Mouse (Mus musculus): ENCODE results near the gene Rab11fip3.

The Rab11fip3 gene

DNA sequence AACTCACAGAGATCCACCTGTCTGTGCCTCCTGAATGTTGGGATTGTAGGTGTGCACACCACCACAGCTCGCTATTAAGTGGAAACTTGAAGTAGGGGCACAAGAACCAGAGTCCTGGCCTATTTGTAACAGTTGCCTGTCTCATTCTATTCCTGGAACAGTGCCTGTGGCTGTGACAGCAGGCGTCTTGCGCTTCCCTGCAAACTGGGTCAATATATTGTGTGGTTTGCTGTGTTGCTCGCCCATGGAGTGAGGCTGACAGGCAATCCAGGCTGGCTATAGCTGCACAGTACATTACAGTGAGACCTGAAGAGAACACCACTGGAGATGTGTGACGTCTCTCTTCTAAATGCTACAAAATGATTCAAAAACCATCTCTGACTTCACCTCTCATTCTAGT lies 37.8 kb downstream of the Rab11fip3 start:
- no peak for DNase-seq

DNA sequence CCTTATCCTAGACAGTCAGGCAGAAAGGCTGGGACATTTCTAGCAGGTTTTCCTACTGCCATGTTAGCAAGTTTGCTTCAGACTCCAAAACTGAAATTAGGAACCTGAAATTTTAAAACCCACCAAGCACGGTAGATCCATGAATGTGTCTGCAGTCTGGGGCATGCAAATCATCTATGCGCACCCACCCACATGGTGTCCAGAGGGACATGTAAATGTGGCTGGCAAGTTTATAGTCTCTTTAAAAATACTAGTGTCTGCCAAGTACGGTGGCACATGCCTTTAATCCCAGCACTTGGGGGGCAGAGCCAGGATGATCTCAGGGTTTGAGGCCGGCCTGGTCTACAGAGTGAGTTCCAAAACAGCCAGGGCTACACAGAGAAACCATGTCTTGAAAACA lies 41.1 kb downstream of the Rab11fip3 start:
- no peak for DNase-seq

DNA sequence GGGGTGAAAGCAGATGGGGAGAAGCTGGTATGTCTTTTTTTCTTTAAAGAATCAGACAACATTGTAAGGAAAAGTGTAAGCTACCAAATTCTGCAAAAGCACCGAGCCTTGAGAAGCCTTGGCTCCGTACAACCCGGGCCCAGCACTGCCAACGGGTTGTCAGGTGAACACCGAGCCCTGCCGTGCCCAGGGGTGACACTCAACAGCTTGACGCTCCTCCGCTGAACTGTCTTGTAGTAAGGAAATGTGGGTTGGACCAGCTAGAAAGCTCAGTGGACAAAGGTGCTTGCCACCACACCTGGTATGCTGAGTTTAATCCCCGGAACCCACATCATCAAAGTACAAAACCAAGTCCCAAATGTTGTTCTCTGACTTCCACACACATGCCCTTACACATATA lies 44.7 kb downstream of the Rab11fip3 start:
- DNase-seq: peak; percentile 61

DNA sequence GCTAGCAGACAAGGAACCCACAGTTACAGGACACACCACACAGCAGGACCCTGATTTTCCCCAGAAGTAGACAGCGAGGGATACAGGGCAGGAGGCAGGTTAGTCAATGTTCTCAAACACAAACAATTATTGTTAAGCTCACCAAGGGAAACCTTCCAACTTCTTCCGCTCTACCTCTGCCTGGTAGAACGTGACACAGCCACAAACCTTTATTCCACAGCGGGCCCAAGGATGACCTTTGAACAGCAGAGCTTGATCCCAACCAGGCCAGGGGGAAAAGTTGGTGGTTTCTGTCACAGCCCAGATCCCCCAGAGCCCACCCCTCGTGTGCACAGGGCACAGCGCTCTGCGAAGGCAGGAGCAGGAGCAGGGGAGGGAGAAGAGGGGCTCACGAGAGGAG lies 45.4 kb downstream of the Rab11fip3 start:
- DNase-seq: peak; percentile 62

DNA sequence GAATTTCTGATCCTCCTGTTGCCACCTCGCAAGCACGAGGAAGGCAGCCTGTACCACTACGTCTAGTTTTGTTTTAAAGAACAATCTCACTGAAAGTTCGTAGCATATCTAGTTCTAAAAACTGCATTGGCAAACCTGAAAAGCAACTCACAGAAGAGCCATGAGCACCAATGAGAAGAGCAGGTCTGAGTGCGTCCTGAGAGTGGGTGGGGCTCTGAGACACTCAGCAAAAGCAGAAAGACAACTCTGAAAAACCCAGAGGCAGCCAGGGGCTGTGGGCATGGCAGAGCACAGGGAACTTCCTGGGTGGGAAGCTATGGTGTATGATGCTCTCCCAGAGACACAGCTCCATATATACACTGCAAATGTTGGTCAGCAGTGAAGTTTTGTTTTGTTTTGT lies 46.2 kb downstream of the Rab11fip3 start:
- no peak for DNase-seq

DNA sequence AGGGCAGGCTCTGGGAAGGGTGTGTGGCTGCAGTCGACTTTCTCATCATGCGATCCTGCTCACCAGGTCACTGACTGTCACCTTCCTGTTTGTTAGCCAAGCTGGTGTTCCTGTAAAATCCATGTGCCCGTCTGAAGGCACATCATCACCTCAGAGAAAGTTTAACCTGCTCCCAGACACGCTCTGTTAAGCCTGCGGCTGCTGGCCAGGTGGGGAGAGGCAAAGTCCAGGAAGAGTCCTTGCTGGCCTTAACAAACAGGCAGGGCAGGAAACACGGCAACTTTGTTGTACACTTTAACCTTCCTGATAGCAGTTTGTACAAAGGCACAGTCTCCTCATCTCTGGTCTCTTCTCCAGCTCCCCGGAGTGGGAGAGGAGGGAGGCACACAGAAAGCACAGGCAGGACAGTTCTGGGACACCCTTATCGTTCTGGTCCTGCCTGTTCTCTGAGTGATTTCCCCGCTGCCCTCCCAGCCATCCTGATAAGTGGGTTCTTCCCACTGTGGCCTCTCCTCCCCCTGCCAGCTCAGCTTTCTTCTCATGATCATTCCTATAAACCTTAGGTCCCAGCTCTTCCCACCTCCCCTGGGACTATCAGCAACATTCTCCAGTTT lies 47.5 kb downstream of the Rab11fip3 start:
- DNase-seq: peak; percentile 93

DNA sequence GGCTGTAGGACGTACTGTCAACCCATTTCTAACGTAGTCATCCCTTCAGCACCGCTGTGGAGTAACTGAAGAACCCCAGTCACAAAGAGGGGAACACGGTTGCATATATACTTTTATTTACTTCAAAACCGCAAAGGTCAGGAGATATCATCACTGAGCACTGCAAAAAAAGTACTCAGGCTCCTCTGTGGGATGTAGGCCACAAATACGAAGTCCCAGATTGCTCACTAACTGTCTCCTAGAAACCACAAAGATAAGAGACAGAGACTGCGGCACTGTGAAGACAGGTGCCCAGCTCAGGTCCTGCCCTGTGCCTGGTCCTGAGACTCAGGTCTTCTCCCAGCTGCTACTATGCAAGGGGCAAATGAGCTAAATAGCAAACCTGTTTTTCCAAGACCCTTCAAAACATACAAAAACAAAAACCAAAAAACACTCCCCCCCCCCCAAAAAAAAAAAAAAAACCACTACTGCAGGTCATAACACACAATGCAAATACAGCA lies 48.5 kb downstream of the Rab11fip3 start:
- no peak for DNase-seq

DNA sequence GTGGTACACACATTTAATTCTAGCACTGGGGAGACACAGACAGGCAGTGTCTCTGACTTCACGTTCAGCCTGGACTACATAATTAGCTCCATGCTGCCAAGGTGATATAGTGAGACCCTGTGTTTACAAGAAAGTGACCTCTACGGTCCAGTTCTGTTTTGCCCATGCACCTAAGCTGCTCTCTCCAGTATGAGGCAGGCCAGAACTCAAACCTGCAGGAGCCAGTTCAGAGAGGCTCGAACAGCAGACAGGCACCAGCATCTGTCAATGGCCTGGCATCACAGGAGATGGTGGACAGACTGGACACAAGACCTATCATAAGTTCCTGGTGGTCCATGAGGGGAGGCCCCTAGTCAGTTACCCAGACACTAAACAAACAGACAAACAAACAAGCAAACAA lies 51.0 kb downstream of the Rab11fip3 start:
- DNase-seq: peak; percentile 45

DNA sequence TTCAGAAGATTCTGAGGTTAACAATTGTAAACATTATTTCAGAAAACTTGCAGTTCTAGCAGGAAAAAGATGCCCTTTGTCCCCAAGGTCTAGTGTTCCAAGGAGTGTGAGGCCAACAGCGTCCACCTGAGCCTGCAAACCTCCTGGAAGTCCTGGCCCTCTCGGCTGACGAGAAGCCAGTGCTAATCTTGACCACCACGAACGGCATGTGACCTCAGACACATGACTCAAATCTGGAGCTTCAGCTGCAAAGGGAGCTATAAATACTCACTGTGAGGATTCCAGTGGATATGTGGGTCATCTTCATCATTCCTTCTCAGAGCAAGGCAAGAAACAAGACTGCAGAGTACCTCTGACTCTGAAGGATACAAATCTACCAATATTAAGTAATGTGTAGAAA lies 51.4 kb downstream of the Rab11fip3 start:
- peak; percentile 90 for DNase-seq

DNA sequence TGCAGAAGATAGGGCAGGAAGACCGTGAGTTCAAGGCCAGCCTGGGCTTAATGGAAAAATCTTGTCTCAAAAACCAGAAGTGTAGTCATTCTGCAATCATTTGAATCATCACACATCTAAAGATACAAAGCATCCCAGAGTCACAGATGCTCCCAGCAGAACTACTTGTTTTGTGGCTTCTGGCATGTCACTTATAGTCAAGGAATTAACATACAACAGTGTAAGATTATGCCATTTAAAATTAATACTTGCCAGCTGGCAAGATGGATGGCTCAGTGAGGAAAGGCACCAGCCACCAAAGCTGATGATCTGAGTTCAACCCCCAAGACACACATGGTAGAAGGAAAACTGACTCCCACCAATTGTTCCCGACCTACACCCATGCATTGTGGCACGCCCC lies 52.3 kb downstream of the Rab11fip3 start:
- DNase-seq: no peak

DNA sequence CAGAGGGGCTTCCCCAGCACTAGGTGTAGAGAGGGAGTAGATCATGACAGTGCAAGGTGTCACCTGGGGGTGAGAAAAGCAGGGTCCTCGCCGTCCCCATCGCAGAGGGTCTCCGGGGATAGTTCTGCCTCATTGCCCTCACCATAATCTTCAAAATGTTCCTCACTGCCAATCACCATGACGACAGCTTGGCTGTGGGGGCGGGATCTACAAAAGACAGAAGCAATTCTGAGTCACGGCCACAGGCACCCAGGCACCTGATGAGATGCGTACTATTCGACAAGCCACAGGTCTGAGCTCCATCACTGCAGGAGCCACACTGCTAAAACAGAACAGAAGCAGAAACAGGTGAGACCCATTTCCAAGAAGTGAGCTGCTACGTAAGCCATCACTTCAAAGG lies 55.6 kb downstream of the Rab11fip3 start:
- DNase-seq: no peak

DNA sequence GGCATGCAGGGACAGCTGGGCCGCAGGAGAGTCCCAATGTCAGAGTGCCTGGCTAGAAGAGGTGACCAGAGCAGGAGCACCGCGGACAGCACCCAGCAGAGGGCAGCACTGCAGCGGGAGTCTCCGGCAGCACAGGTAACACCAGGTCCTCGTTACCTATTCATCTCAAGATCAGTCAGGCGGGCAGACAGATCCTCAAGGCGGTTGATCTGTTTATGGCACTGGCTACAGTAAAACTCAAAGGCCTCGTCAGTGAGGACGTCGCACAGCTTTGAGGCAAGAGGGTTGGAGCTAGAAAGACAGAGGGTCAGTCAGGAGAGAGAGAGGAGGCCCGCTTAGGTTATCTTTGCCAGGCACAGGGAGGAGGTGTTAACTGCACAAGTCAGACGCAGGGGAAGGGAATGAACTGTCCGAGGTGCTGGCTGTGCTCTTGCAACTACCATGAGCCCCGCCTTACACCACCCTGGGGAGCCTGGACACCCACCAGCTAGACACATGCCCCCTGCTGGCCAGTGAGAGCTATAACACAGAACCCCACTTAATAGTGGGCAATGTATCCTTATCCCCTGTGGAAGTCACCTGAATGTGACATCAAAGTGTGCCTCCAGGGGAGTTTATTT lies 57.4 kb downstream of the Rab11fip3 start:
- peak; percentile 84 for DNase-seq

DNA sequence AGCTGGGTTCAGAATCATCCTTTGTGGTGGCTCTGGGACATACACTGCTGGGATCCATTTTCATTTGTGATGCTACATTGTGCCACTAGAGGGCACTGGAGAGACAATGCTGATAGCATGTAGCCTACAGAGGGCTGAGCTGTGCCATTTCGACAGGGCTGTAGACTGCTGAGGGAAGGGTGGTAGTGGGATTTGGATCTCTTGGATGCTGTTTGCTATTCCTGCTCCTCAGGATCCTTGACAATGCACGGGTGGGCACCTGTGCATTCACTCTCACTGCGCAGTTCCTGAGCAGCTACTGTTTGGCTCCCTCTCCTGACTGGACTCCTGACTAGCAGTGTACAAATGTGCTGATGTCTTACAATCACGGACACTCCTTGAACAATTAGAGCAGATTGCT lies 59.8 kb downstream of the Rab11fip3 start:
- peak; percentile 59 for DNase-seq

DNA sequence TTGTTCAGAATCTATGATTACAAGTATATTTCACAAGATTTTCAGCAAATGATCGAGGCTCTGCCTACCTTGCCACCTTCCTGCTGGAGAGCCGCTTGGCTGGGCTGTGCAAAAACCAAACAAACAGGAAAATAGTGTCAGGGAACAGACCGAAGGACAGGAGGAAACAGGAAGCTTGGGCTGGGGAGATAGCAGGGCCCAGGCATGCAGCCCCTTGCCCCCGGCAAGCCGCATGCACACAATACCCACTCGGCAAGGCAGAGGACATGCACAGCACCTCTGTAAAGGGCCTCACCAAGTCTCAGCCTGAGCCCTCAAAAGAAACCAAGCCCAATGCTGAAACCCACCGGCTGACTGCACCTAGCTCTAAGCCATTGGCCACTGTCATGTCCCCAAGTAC lies 60.6 kb downstream of the Rab11fip3 start:
- no peak for DNase-seq

DNA sequence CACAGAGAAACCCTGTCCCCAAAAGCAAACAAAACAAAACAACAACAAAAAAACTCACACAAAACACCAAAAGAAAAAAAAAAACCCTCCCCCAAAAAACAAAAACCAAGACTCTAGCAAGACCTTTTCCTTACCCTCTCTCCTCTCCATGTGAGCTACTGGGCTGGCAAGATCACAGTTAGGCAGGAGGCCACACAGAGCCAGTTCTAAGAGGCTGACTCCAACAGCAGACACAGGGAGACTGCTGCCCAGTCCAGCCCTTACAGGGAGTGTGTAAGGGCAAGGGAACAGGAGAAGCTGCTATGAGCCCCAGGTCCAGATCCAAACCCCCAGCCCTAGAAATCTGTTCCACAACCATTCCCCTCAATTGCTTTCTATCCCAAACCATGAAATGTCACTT lies 61.0 kb downstream of the Rab11fip3 start:
- DNase-seq: no peak

DNA sequence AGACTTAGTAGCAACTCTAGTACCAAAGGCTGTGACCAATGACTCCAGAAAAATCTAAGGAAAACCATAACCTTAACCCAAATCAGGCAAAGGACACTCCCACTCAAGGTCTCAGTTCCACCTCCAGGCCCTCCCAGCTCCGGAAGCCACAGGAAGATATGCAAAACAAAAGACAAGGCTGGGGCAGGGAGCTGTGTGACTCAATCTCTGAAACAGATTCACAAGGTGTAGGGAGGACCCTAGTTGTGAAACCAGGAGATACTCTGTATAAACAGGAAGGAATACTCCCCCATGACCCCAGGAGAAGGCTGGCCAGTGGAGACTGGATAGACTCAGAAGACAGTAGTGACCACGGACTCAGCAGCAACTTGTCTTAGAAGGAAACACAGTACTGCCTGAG lies 61.7 kb downstream of the Rab11fip3 start:
- DNase-seq: no peak

DNA sequence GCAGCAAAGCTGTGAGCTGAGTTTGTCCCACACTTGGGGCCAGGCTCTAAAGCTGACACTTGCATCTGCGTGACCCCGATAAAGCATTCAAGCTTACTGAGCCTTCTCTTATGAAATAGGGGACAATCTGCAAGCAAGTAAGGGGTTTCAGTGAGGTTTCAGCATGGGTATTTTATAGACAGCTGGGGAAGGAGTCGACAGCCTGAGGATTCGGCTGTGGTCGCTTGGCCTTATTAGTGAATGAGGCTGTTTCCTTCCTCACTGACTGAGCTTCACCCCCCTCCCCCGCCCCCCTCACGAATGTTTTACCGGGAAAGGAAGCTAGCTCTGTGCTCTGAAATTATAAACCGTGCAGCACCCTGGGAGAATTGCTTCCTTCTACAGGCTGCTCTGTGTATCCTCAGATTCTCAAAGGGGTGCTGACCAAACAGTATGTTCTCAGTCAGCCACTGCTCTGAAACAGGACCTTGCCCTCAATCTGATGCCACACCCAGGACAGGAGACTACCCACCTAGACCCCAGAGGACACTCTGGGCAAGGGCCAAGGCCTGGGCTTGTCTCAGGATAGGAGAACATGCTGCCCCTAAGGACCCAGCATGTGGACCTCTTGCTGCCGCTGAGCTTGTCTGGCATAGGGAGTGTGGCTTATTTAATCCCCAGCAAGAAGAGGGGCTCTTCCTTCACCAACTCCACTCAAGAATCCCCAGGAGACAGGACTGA lies 63.5 kb downstream of the Rab11fip3 start:
- no peak for DNase-seq

DNA sequence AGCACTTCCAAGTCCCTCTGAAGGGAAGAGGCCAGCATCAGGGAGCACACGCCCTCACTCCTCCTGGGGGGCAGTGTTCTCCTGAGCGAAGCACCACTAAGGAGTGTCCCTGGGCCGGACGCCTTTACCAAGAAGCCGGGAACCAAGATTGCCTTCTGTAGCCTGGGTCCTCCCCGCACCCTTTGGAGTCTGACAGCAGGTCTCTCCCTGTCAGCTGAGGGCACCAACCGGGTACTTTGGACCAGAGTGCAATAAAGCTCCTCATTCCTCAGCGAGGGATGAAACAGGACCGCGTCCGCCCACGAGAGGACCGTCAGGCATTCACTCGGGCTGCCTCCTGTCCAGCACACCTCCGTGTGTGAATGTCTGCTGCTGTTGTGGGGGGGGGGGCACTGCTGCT lies 64.6 kb downstream of the Rab11fip3 start:
- DNase-seq: peak; percentile 68

DNA sequence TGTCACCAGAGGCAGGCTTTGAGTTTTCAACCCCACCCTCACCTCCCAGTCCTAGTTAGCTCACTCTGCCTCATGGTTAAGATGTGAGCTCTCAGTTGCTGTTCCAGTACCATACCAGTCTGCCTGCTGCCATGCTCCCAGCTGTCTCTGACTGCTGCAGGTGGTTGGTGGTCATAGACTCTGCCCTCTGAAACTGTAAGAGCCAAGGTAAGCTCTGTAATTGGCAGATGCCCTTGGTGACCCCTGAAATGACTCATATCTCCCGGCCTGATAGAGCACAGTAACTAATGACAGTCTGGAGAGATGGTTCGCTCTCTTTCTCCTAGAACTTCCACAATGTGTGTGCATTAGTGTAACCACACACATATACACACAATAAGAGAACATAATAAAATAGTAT lies 65.5 kb downstream of the Rab11fip3 start:
- no peak for DNase-seq

DNA sequence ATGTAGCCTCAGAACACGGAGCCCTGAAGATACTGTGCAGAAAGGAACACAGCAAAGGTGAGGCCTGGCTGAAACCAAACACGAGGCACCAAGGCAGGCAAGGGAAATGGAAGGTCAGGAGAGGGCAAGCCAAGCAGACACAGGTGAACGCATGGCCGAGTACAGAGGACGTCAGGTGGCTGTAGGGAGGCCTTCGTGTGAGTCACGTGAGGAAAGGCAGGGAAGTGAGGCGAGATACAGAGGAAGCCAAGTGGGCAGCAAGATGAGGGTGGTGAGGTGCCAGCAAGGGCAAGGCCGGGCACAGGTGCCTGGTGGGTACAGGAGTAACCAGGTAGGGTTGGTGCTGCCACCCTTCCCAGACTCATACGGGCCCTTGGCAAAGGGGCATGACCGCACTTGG lies 70.9 kb downstream of the Rab11fip3 start:
- peak; percentile 59 for DNase-seq

DNA sequence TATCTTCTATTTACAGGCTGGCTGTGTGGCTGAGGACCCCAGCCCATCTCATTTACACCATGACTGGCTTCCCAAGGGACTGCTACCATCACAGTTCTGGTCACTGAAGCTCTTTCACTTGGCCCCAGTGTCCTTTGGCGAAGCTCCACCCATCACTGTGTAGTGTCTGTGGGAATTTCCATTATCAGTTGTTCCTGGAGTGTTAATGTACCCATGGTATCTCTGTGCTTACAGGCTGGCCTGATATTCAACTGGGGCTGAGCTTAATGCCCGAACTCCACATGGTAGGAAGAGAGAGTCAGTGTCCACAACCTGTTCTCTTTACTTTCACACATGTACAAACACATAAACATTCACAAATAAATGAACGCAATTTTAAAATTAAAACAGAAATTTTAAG lies 75.9 kb downstream of the Rab11fip3 start:
- DNase-seq: no peak

DNA sequence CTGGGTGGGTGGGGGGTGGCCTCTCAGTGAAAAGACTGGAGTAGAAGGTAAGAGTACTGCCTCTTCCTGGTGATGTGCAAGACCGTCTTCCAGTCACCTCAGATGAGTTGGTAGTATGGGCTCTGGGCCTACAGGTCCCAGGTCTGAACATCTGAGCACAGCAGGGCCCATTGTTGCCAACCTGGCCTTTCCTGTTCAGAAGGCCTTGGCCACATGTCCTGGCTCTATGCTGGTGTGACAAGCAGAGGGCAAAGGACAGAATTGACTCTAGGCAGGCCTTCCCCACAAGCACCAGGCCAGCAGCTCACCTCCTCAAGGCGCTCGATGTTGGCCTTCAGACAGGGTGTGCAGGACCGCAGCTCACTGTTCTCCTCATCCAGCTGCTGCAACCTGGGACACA lies 77.1 kb downstream of the Rab11fip3 start:
- no peak for DNase-seq

DNA sequence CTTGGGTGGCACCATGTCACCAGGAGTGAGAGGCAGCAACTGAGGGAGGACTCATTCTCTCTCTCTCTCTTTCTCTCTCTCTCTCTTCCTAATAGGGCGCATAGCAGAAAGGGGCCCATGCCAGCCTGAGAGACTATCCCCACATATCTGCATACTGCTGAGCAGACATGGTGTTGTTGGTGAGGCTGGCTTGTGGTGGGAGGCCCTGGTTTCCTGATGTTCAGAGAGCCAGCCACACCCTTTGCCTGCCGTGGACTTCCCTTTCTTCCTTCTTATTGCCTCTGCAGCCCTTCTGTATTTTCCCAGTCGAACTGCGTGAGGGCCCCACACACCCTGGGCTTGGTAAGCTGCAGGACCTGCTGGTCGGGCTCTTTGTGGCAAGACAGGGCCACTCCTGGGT lies 79.0 kb downstream of the Rab11fip3 start:
- no peak for DNase-seq
